Mouse (Mus musculus): Measurements from ENCODE around the gene Enpp6.

DNA sequence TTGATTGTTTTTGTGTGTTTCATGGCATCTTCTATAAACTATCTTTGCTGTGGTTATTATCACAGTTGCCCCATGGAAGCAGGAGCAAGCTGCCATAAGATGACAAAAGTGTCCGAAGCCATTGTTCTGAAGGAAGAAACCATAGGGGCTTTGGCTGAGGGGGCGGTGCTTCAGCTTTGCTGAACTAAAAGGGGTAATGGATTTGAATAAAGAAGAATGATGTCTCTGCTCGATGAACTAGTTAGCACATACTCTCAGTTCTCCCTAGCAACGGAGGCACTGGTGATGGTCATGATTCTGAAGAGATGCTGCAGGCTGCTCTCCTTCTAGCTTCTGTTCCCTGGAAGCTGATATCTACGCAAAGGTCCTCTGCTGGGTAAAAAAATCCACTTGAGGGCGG is 41.8 kb downstream of the Enpp6 start:
- TF ChIP-seq CTCF (IDR thresholded peaks at IDR 0.05; ENCODE audit: borderline replicate concordance, insufficient read depth, low read length) (no peak), POLR2A (IDR thresholded peaks at IDR 0.05; ENCODE audit: low read depth, low read length) (no peak)
